In the genomic region with DNA sequence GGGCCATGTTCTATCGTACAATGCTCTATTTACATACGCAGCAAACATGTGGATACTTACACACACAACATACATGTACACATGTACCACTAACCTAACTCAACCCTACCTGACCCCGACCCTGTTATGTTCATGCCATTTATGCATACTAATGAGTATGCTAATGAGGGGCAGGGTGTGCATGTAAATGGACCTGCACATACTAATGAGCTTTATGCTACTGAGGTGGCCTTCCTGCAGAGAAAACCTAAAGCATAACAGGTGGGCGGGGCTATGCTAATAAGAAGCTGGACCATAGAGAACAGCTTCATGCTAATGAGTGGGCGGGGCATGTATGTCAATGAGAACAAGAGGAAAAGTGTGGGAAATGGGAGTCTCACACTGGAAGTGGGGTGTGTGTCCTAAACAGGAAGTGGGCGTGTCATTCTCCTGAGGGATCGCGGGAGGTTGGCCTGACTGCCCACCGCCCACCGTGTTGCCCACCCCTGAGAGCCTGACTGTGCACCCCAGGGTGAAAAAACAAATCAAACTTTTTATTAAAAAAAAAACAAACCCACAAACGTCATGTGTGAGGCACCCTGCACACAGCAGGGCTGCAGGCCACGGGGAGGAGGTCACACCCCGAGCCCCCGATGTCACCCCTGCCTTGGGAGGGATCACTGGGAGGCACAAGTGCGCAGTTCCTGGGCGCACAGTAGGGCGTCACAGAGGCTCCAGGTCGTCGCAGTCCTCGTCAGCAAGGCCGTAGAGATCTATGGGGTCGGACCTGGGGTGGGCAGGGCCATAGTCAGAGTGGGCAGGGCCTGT, we compare ENCODE assay signal across 8 mouse cellular contexts. TPM values are rescaled to one million over a fixed set of nuclear protein-coding genes. Genes with fewer than 3 reads are reported as not detected.
DNase-seq lines count a peak whose midpoint lies in the region; ATAC-seq lines count a peak whose summit lies in the region.

A gene (minus strand): TSS at position 803 of the 807 bp plus-strand sequence.

- no peaks in the 10 kb centered on the region for H3K27me3 ChIP-seq in embryonic facial prominence, embryonic 13.5 days
- no peaks in the 10 kb centered on the region for H3K27me3 ChIP-seq in heart, embryonic 15.5 days

- no peak within 1 kb of the TSS for H3K4me3 ChIP-seq in embryonic facial prominence, embryonic 13.5 days
- H3K4me3 ChIP-seq in heart, embryonic 15.5 days = no peak within 1 kb of the TSS

- H3K9ac ChIP-seq in embryonic facial prominence, embryonic 13.5 days = no peak within 1 kb of the TSS
- no peak within 1 kb of the TSS for H3K9ac ChIP-seq in heart, embryonic 15.5 days

- H3K27ac ChIP-seq in embryonic facial prominence, embryonic 13.5 days = no peak within 1 kb of the TSS
- H3K27ac ChIP-seq in heart, embryonic 15.5 days = peak within 1 kb of the TSS; percentile 84

- no peaks in the 10 kb centered on the region for H3K4me1 ChIP-seq in embryonic facial prominence, embryonic 13.5 days
- H3K4me1 ChIP-seq in heart, embryonic 15.5 days (replicated peaks) = peaks cover 22% of the 10 kb centered on the region

- peak; percentile 71; the same call in 1 of the 2 replicates for ATAC-seq in embryonic facial prominence, embryonic 13.5 days (ENCODE audit: insufficient number of reproducible peaks, insufficient read depth, low FRiP score, low TSS enrichment, low read depth)
- no peak for ATAC-seq in heart, embryonic 15.5 days (replicated peaks; ENCODE audit: insufficient number of reproducible peaks, insufficient read depth, low FRiP score, low read depth)
- ATAC-seq in megakaryocyte, adult 5-6 weeks (ENCODE audit: poor library complexity, severe bottlenecking) = peak; percentile 10

- DNase-seq in left cerebral cortex, adult 18-20 months (ENCODE audit: low spot score in 2 of 2) = no peak
- no peak for DNase-seq in left cerebral cortex, adult 11 months (ENCODE audit: low spot score)
- peak; percentile 62 for DNase-seq in ZHBTc4 (ENCODE audit: low read depth, low spot score)
- DNase-seq in layer of hippocampus, adult 18-20 months (ENCODE audit: low spot score in 2 of 2) = no peak
- peak; percentile 70 for DNase-seq in testis, postnatal 14 days (ENCODE audit: low spot score)

- H3K4me2 ChIP-seq in embryonic facial prominence, embryonic 13.5 days = no peak within 1 kb of the TSS
- 0 out of 2 replicates have a peak within 1 kb of the TSS, but pooled peaks have one; percentile 10 for H3K4me2 ChIP-seq in heart, embryonic 15.5 days

- peaks cover 14% of the 10 kb centered on the region for H3K36me3 ChIP-seq in embryonic facial prominence, embryonic 13.5 days
- H3K36me3 ChIP-seq in heart, embryonic 15.5 days = peaks cover 14% of the 10 kb centered on the region

- H3K9me3 ChIP-seq in embryonic facial prominence, embryonic 13.5 days = peaks cover 12% of the 10 kb centered on the region; the same call in 1 of the 2 replicates
- H3K9me3 ChIP-seq in heart, embryonic 15.5 days (replicated peaks) = peaks cover 6% of the 10 kb centered on the region; the same call in 1 of the 2 replicates

- over 99% methylated on average over 22 of the region's 22 CpGs for WGBS in embryonic facial prominence, embryonic 13.5 days
- 97% methylated on average over 22 of the region's 22 CpGs for WGBS in heart, embryonic 15.5 days

RNA-seq across cellular contexts. Expression of the gene that starts here (rescaled TPM):
- 100 to 1,000 TPM in 1 of 2 experiments, 10 to 100 TPM in 1; 98.8 to 107 TPM for total RNA-seq in left cerebral cortex, adult 18-20 months (2021)
- polyA plus RNA-seq in embryonic facial prominence, embryonic 13.5 days (2015; fragmentation: Nextera tagmentation; extraction: Ambion mirVana) = 113 and 120 TPM in 2 replicates
- 121 and 137 TPM in 2 replicates for polyA plus RNA-seq in heart, embryonic 15.5 days (2015; fragmentation: Nextera tagmentation; extraction: Ambion mirVana)
- 10 to 100 TPM; 92.2 to 98.4 TPM for total RNA-seq in layer of hippocampus, adult 18-20 months (2021)
- total RNA-seq in megakaryocyte, adult 5-6 weeks (2015) = 20.2 and 36.8 TPM in 2 replicates
- total RNA-seq in megakaryocyte, adult 5-6 weeks (2017) = 8.7 and 12.7 TPM in 2 replicates

Comparison
In these comparisons a context has a peak if more than half of its experiments do, and no peak if none do; other contexts are left out.
1. DNase-seq: peak in ZHBTc4 (single experiment) and testis, postnatal 14 days (single experiment); none in left cerebral cortex, adult 18-20 months (0 of 2), left cerebral cortex, adult 11 months (single experiment) and layer of hippocampus, adult 18-20 months (0 of 2).